Mouse (Mus musculus) testis, adult 2 months (tissue): ENCODE measurements around the gene Hilpda.

Experiments used
- CTCF ChIP-seq: fragments of 200-500 bp; IDR thresholded peaks from 2 replicates; pipeline ENCODE4 v1.5.1; 2012; ENCODE audit warnings: low read depth, mild to moderate bottlenecking, inconsistent platforms, low read length, moderate library complexity; ENCODE audit not compliant: control insufficient read depth, insufficient read depth, insufficient replicate concordance
- POLR2A ChIP-seq: fragments of 200-500 bp; IDR thresholded peaks from 2 replicates; pipeline ENCODE4 v1.6.1; 2012; ENCODE audit warnings: low read depth, mild to moderate bottlenecking, inconsistent platforms, low read length, moderate library complexity; ENCODE audit not compliant: control insufficient read depth

DNA sequence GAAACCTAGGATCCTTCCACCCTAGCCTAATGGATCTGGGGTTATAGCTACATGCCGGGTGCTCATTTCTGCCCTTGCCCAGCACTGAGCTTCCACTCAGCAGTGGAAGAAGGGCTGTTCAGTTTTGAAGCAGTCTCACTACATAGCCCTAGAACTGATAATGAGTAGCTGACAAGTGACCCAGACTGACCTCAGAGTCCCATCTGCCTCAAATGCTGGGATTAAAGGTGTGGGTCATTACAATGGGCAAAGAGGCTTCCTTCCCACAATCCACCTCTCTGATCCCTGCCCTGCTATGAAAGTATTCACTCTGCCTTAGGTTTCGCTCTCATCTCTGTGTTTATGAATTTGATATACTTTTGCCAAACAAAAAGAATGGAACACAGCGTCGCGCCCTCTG lies 4.5 kb downstream of the Hilpda start:
- TF ChIP-seq POLR2A (no peak), CTCF (no peak)
